Mouse (Mus musculus) ovary, adult 18-20 months (tissue): ENCODE data around the gene Scarf1.
A peak's percentile ranks its signal among the peaks of the same experiment; 100 is the strongest.
"Not testable (repeated sequence)": the region's sequence is repeated elsewhere in the genome, so short reads cannot be mapped to it uniquely, and the experiment has no call there.

ENCODE experiments used
- DNase-seq: peaks from one replicate; pipeline ENCODE4 v3.0.0; 2022; ENCODE audit warnings: low spot score, mixed read lengths

Scarf1 gene

GRCm38 (mm10) chr11:75537491-75538183 is 24.3 kb downstream of the Scarf1 start:
- DNase-seq: no peak

- no peak for DNase-seq
Measured at GRCm38 (mm10) chr11:75538184-75538969, 25.0 kb downstream of the Scarf1 start.

GRCm38 (mm10) chr11:75538970-75539299 is 25.6 kb downstream of the Scarf1 start:
- no peak for DNase-seq

- no peak for DNase-seq
Measured at GRCm38 (mm10) chr11:75540209-75540608, 26.9 kb downstream of the Scarf1 start.

- DNase-seq: no peak
Measured at GRCm38 (mm10) chr11:75540710-75541581, 27.6 kb downstream of the Scarf1 start.

GRCm38 (mm10) chr11:75544713-75545112 is 31.4 kb downstream of the Scarf1 start:
- no peak for DNase-seq

- no peak for DNase-seq
Measured at GRCm38 (mm10) chr11:75546057-75546456, 32.7 kb downstream of the Scarf1 start.

- DNase-seq: no peak
Measured at GRCm38 (mm10) chr11:75549658-75550111, 36.3 kb downstream of the Scarf1 start.

- no peak for DNase-seq
Measured at GRCm38 (mm10) chr11:75550200-75550946, 37.0 kb downstream of the Scarf1 start.

GRCm38 (mm10) chr11:75551321-75551720 is 38.0 kb downstream of the Scarf1 start:
- no peak for DNase-seq

- peak; percentile 64 for DNase-seq
Measured at GRCm38 (mm10) chr11:75551961-75552441, 38.7 kb downstream of the Scarf1 start.

GRCm38 (mm10) chr11:75552906-75553482 is 39.7 kb downstream of the Scarf1 start:
- DNase-seq: no peak

- not testable (repeated sequence) for DNase-seq
Measured at GRCm38 (mm10) chr11:75556006-75556405, 42.7 kb downstream of the Scarf1 start.

GRCm38 (mm10) chr11:75557142-75557541 is 43.8 kb downstream of the Scarf1 start:
- no peak for DNase-seq

- DNase-seq: no peak
Measured at GRCm38 (mm10) chr11:75558101-75558500, 44.8 kb downstream of the Scarf1 start.

GRCm38 (mm10) chr11:75559870-75560504 is 46.6 kb downstream of the Scarf1 start:
- no peak for DNase-seq

GRCm38 (mm10) chr11:75560530-75561409 is 47.4 kb downstream of the Scarf1 start:
- DNase-seq: no peak

GRCm38 (mm10) chr11:75561410-75561791 is 48.1 kb downstream of the Scarf1 start:
- DNase-seq: no peak

GRCm38 (mm10) chr11:75562840-75563239 is 49.5 kb downstream of the Scarf1 start:
- DNase-seq: no peak
